Mouse (Mus musculus): ENCODE measurements around the gene Orai2.

DNA sequence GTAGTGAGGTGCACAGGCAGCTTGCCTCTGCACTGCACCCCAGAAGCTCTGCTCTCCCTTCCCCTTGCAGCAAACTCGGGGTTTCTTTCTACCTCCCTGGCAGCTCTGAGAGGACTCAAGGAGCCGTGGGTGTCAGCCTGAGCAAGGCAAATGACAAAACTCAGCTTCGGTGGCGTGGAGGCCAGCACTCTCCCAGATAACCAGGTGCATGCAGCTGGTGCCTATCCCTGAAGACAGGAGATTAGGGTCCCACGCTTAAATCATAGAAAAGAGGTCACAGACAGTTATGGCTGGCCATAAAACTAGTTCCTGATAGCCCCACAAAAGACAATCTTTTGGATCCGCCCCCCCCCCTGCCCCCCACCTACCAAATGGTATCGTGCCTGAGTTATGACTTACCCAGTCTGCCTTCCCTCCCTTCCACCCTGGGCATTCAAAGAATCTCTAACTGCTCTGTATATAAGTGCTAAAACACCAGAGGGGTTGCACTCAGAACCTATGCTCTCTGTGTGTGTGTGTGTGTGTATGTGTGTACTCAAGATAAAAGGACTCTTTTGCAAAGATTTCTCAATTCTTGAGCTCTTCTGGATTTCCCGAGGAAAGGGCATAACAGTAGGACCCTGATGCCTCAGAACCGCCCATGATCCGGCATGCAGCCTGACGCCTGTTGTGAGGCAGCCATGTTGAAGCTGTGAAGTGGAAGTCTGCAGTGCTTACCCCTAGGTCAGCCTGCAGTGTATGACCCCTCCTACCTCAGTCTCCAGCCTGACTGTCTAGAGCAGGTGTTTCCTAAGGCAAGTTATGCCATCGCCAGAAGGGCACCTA, 25.7 kb downstream of the Orai2 start:
- TF ChIP-seq KAT2A (IDR thresholded peaks at IDR 0.05; ENCODE audit: insufficient replicate concordance, low read length) (no peak), CTCF (conservative IDR thresholded peaks at IDR 0.05 in 1 of 2, IDR thresholded peaks at IDR 0.05 in 1 of 2; ENCODE audit: low read depth in 2 of 2, low read length in 2 of 2) (no peak), ZMIZ1 (IDR thresholded peaks at IDR 0.05; ENCODE audit: low read depth, low read length) (no peak)

All from CH12.LX (cell line).